Mouse (Mus musculus) lung, postnatal 25 days (tissue): ENCODE measurements at regions not wholly inside any gene's neighbourhood (a gene's known extent, or its start where the extent isn't known, plus 50 kb on each side); places are given as distances from the start of the nearest gene placed in this dataset.
A peak's percentile ranks its signal among the peaks of the same experiment; 100 is the strongest.

Experiments
- DNase-seq: peaks from one replicate; pipeline ENCODE4 v3.0.0; 2022; ENCODE audit warnings: low spot score

GRCm38 (mm10) chr12:99097618-99098066 lies 177.3 kb downstream of the Ttc8 start:
- peak; percentile 61 for DNase-seq

DNA sequence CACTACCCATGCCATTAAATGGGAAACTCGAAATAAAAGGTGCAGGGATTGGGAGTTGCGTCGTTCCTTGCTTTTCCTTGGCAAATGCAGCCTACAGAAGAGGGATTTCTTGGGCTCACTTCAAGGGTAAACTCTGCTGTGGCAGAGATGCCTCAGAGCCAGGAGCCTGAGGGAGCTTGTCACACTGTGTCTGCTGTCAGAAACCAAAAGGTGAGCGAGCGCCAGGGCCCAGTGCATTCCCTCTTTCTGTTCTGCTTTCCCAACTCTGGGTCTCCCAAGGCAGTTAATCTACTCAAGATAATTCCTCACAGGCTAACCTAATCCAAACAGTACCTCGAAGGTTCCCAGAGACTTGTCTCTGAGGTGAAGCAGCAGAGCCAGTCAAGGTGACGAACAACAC lies 179.5 kb downstream of the Ttc8 start:
- DNase-seq = no peak

- no peak for DNase-seq
Measured at GRCm38 (mm10) chr12:99108616-99109015, 188.2 kb downstream of the Ttc8 start.

GRCm38 (mm10) chr12:99113781-99114180 lies 193.4 kb downstream of the Ttc8 start:
- no peak for DNase-seq

- no peak for DNase-seq
Measured at GRCm38 (mm10) chr12:99116491-99116890, 196.1 kb downstream of the Ttc8 start.

GRCm38 (mm10) chr12:99118381-99119115 lies 198.2 kb downstream of the Ttc8 start:
- DNase-seq = no peak

DNA sequence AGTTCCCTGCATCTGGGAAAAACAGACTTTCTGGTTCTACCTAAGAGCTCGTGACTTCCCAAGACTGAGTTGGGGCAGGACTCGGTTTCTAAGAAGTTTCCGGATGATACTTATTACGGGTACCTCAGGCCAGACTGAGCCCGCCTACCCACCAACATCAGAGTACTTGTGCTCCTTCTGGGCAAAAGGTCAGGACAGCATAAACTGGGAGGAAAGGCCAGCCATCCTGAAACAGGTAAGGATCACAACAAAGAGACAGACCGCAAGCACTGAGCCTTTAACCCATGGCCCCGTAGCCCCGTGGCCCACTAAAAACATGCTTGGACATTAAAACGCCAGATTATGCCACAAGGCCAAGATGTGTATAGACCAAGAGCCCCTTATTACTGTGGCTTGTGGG lies 199.6 kb downstream of the Ttc8 start:
- DNase-seq = no peak

DNA sequence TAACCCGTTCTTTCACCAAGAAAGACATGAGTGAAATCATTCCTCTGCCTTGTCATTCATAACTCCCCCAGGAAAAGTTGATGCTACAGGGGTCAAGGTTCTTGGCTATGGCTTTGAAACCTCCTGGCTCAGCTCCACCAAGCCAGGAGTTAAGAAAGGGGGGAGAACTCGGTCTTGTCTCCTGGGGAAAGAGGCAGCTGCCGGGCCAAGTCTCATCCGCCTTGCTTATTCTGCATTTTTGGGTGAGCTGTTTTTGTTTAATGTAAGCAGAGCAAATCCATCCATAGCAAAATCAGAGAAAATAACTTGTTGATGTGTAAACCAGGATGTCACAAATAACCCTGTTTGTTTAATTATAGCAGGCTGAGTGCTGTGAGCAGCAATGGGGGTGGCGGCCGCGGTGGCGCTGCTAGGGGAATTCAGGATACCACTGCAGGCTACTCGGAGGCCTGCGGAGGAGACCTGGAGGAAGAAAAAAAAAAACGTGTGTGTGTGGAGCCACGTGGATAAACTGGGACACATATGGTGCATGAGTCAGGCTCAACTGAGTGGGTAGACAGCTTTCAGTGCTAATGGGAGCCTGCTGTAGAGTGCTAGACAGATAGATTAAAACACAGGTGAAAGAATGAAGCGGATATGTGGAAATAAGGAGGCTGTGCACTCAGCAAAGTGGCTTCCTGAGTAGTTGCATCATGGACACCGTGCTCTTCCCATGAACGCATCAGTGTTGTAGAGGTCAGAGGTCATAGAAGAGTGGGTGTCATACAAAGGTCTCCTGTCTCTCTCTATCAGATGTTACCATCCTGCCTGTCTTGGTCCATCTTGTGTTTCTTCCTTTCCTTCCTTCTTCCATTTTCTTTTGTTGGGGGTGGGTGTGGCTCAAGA lies 203.5 kb downstream of the Ttc8 start:
- DNase-seq = no peak

DNA sequence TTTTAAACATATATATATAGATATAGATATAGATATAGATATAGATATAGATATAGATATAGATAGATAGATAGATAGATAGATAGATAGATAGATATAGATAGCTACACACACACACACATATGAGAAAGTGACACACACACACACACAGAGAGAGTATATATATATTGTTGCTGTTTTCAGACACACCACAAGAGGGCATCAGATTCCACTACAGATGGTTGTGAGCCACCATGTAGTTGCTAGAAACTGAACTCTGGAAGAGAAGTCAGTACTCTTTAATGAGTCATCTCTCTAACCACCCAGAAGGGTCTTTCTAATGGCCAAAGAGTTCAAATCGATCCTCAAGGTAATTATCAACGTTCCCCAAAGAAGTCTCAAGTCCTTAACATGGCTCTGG lies 205.8 kb downstream of the Ttc8 start:
- no peak for DNase-seq
